Mouse (Mus musculus): Measurements from ENCODE around the gene Ptprm.
A peak's percentile ranks its signal among the peaks of the same experiment; 100 is the strongest.

Gene Ptprm

GRCm38 (mm10) chr17:66768689-66769275 is 585.5 kb downstream of the Ptprm start:
- DNase-seq (ENCODE audit: low spot score) = no peak

- no peak for DNase-seq (ENCODE audit: low spot score)
Measured at GRCm38 (mm10) chr17:66766166-66766565, 588.1 kb downstream of the Ptprm start.

- no peak for DNase-seq (ENCODE audit: low spot score)
Measured at GRCm38 (mm10) chr17:66764435-66764834, 589.8 kb downstream of the Ptprm start.

GRCm38 (mm10) chr17:66762716-66763115 is 591.5 kb downstream of the Ptprm start:
- DNase-seq (ENCODE audit: low spot score) = no peak

- DNase-seq (ENCODE audit: low spot score) = no peak
Measured at GRCm38 (mm10) chr17:66761326-66762296, 592.6 kb downstream of the Ptprm start.

- no peak for DNase-seq (ENCODE audit: low spot score)
Measured at GRCm38 (mm10) chr17:66757025-66757511, 597.2 kb downstream of the Ptprm start.

GRCm38 (mm10) chr17:66756500-66756899 is 597.8 kb downstream of the Ptprm start:
- no peak for DNase-seq (ENCODE audit: low spot score)

- DNase-seq (ENCODE audit: low spot score) = peak; percentile 64
Measured at GRCm38 (mm10) chr17:66755191-66755654, 599.0 kb downstream of the Ptprm start.

- no peak for DNase-seq (ENCODE audit: low spot score)
Measured at GRCm38 (mm10) chr17:66754208-66754865, 599.9 kb downstream of the Ptprm start.

GRCm38 (mm10) chr17:66751746-66752145 is 602.5 kb downstream of the Ptprm start:
- DNase-seq (ENCODE audit: low spot score) = no peak

GRCm38 (mm10) chr17:66750481-66751206 is 603.6 kb downstream of the Ptprm start:
- no peak for DNase-seq (ENCODE audit: low spot score)

- DNase-seq (ENCODE audit: low spot score) = no peak
Measured at GRCm38 (mm10) chr17:66749976-66750375, 604.3 kb downstream of the Ptprm start.

- DNase-seq (ENCODE audit: low spot score) = no peak
Measured at GRCm38 (mm10) chr17:66746506-66746905, 607.8 kb downstream of the Ptprm start.

- no peak for DNase-seq (ENCODE audit: low spot score)
Measured at GRCm38 (mm10) chr17:66743321-66743720, 610.9 kb downstream of the Ptprm start.

GRCm38 (mm10) chr17:66738779-66739345 is 615.4 kb downstream of the Ptprm start:
- no peak for DNase-seq (ENCODE audit: low spot score)

GRCm38 (mm10) chr17:66738331-66738730 is 615.9 kb downstream of the Ptprm start:
- no peak for DNase-seq (ENCODE audit: low spot score)

GRCm38 (mm10) chr17:66736450-66736849 is 617.8 kb downstream of the Ptprm start:
- DNase-seq (ENCODE audit: low spot score) = no peak

GRCm38 (mm10) chr17:66733541-66733940 is 620.7 kb downstream of the Ptprm start:
- DNase-seq (ENCODE audit: low spot score) = no peak

- DNase-seq (ENCODE audit: low spot score) = no peak
Measured at GRCm38 (mm10) chr17:66729979-66730378, 624.3 kb downstream of the Ptprm start.

- DNase-seq (ENCODE audit: low spot score) = no peak
Measured at GRCm38 (mm10) chr17:66720992-66721351, 633.3 kb downstream of the Ptprm start.

GRCm38 (mm10) chr17:66720200-66720991 is 633.9 kb downstream of the Ptprm start:
- no peak for DNase-seq (ENCODE audit: low spot score)

Data from layer of hippocampus, adult 11-12 months (tissue).